Mouse (Mus musculus): Measurements from ENCODE around the gene Mip.

DNA sequence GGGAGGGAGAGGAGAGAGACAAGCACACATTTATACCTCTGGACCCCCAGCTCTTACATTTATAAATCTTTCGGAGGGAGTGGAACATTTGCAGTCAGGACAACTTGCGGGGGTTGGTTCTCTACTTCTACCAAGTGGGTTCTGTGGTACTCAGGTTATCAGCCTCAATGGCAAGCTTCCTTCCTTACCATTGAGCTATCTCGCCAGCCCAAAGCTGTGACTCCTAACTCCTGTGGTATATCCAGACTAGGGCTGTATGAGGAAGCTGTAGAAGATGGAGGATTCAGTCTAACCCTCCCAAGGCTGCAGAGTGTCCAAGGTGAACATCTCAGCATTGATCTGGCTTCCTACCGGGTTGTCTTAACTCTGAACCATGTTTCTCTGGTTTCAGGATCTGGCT lies 13.5 kb downstream of the Mip start:
- TF ChIP-seq RCOR1 (conservative IDR thresholded peaks at IDR 0.05; ENCODE audit: low read depth, low read length), result no peak
- no peak for TF ChIP-seq MAFK (IDR thresholded peaks at IDR 0.05; ENCODE audit: insufficient replicate concordance, low read length)
- TF ChIP-seq POLR2A (IDR thresholded peaks at IDR 0.05; ENCODE audit: low read depth, low read length), result no peak
- TF ChIP-seq CTCF (conservative IDR thresholded peaks at IDR 0.05 in 1 of 2, IDR thresholded peaks at IDR 0.05 in 1 of 2; ENCODE audit: low read depth in 2 of 2, low read length in 2 of 2), result no peak
- no peak for TF ChIP-seq IRF4 (IDR thresholded peaks at IDR 0.05; ENCODE audit: low read depth, low read length)
